ENCODE assay signal across 8 mouse cellular contexts in genomic region chr2:160452239-160452530, GRCm38 (mm10).
DNase-seq lines count a peak whose midpoint lies in the region; ATAC-seq and TF ChIP-seq lines count a peak whose summit lies in the region.

No protein-coding gene starts in this region.

- peak overlapping the region; percentile 47 for H3K4me3 ChIP-seq in kidney, embryonic 16.5 days (ENCODE audit: low read length)
- peak overlapping the region; percentile 32 for H3K4me3 ChIP-seq in embryonic facial prominence, embryonic 14.5 days (ENCODE audit: low read depth, low read length)
- peak overlapping the region; percentile 32; the same call in 1 of the 2 replicates for H3K4me3 ChIP-seq in intestine, embryonic 14.5 days (ENCODE audit: low read depth, low read length)
- H3K4me3 ChIP-seq in myocyte: no peak overlapping the region

- DNase-seq in kidney, adult 8-10 months: no peak
- DNase-seq in embryonic facial prominence, embryonic 14.5 days (ENCODE audit: low spot score): no peak
- DNase-seq in intestine, embryonic 14.5 days (ENCODE audit: low spot score): no peak
- DNase-seq in frontal cortex, postnatal 25 days (ENCODE audit: low spot score in 2 of 2): no peak
- no peak for DNase-seq in adrenal gland, postnatal 25 days

- H3K27me3 ChIP-seq in kidney, embryonic 16.5 days (ENCODE audit: insufficient read depth, low read length): no peaks in the 10 kb centered on the region
- no peaks in the 10 kb centered on the region for H3K27me3 ChIP-seq in embryonic facial prominence, embryonic 14.5 days (replicated peaks; ENCODE audit: control insufficient read depth, insufficient read depth, low read length)
- no peaks in the 10 kb centered on the region for H3K27me3 ChIP-seq in intestine, embryonic 14.5 days (replicated peaks; ENCODE audit: control insufficient read depth, insufficient read depth, low read length)
- no peaks in the 10 kb centered on the region for H3K27me3 ChIP-seq in myocyte (ENCODE audit: control insufficient read depth, insufficient read depth, insufficient read length)

- no peak for TF ChIP-seq POLR2A in myocyte (IDR thresholded peaks at IDR 0.05; ENCODE audit: insufficient read length, low read depth)

- no peak overlapping the region for H3ac ChIP-seq in myocyte (ENCODE audit: control insufficient read depth, insufficient read length)

- 26% methylated on average over 6 of the region's 6 CpGs for WGBS in kidney, embryonic 16.5 days
- 20% methylated on average over 6 of the region's 6 CpGs for WGBS in embryonic facial prominence, embryonic 14.5 days
- 23% methylated on average over 6 of the region's 6 CpGs for WGBS in intestine, embryonic 14.5 days

- no peaks in the 10 kb centered on the region for H3K36me3 ChIP-seq in kidney, embryonic 16.5 days (ENCODE audit: insufficient read depth, low read length)
- no peaks in the 10 kb centered on the region for H3K36me3 ChIP-seq in embryonic facial prominence, embryonic 14.5 days (ENCODE audit: control insufficient read depth, insufficient read depth, low read length)
- H3K36me3 ChIP-seq in intestine, embryonic 14.5 days (ENCODE audit: control insufficient read depth, insufficient read depth, low read length): no peaks in the 10 kb centered on the region
- no peaks in the 10 kb centered on the region for H3K36me3 ChIP-seq in myocyte (ENCODE audit: control insufficient read depth, insufficient read depth)

- H3K79me2 ChIP-seq in myocyte (ENCODE audit: control insufficient read depth, insufficient read depth): no peaks in the 10 kb centered on the region

- H3K4me2 ChIP-seq in kidney, embryonic 16.5 days (replicated peaks; ENCODE audit: low read depth, low read length): peak overlapping the region; percentile 65
- peak overlapping the region; percentile 60 for H3K4me2 ChIP-seq in embryonic facial prominence, embryonic 14.5 days (ENCODE audit: low read depth, low read length)
- peak overlapping the region; percentile 50 for H3K4me2 ChIP-seq in intestine, embryonic 14.5 days (ENCODE audit: low read length)
- H3K4me2 ChIP-seq in myocyte (ENCODE audit: low read depth): peak overlapping the region; percentile 24

- peak overlapping the region; percentile 90 for H3K27ac ChIP-seq in kidney, embryonic 16.5 days (ENCODE audit: low read length)
- peak overlapping the region; percentile 83 for H3K27ac ChIP-seq in embryonic facial prominence, embryonic 14.5 days (replicated peaks; ENCODE audit: low read depth, low read length)
- H3K27ac ChIP-seq in intestine, embryonic 14.5 days (ENCODE audit: low read depth): peak overlapping the region; percentile 74

- ATAC-seq in kidney, embryonic 16.5 days (ENCODE audit: low FRiP score, low TSS enrichment): no peak
- no peak for ATAC-seq in embryonic facial prominence, embryonic 14.5 days (ENCODE audit: low read depth)
- no peak for ATAC-seq in intestine, embryonic 14.5 days (replicated peaks; ENCODE audit: low FRiP score, low TSS enrichment, low read depth)
- ATAC-seq in erythroid progenitor cell, adult 5-6 weeks (replicated peaks; ENCODE audit: low FRiP score, poor library complexity, severe bottlenecking): no peak

- H3K4me1 ChIP-seq in kidney, embryonic 16.5 days (ENCODE audit: insufficient read depth, low read length): peaks cover 21% of the 10 kb centered on the region
- H3K4me1 ChIP-seq in embryonic facial prominence, embryonic 14.5 days (ENCODE audit: control insufficient read depth, insufficient read depth, low read length): peaks cover 16% of the 10 kb centered on the region
- peaks cover 15% of the 10 kb centered on the region for H3K4me1 ChIP-seq in intestine, embryonic 14.5 days (replicated peaks; ENCODE audit: control insufficient read depth, insufficient read depth, low read length)

- no peaks in the 10 kb centered on the region for H3K9me3 ChIP-seq in kidney, embryonic 16.5 days (ENCODE audit: low read length)
- no peaks in the 10 kb centered on the region for H3K9me3 ChIP-seq in embryonic facial prominence, embryonic 14.5 days (ENCODE audit: control insufficient read depth, low read length)
- no peaks in the 10 kb centered on the region for H3K9me3 ChIP-seq in intestine, embryonic 14.5 days (ENCODE audit: control insufficient read depth, low read length)

- H3K9ac ChIP-seq in kidney, embryonic 16.5 days (replicated peaks; ENCODE audit: low read length): peak overlapping the region; percentile 66; the same call in 1 of the 2 replicates
- no peak overlapping the region for H3K9ac ChIP-seq in embryonic facial prominence, embryonic 14.5 days (ENCODE audit: low read depth, low read length)
- H3K9ac ChIP-seq in intestine, embryonic 14.5 days (ENCODE audit: low read length): peak overlapping the region; percentile 33; the same call in 1 of the 2 replicates

TF ChIP-seq in myocyte, 11 proteins besides CTCF, POLR2A, EP300 and RAD21:
- TF ChIP-seq MAX (IDR thresholded peaks at IDR 0.05; ENCODE audit: low read depth) (no peak), TCF12 (IDR thresholded peaks at IDR 0.05; ENCODE audit: insufficient read depth, poor library complexity, severe bottlenecking) (no peak), TCF3 (IDR thresholded peaks at IDR 0.05; ENCODE audit: insufficient read length, low read depth) (no peak), MYOD1 (IDR thresholded peaks at IDR 0.05; ENCODE audit: control insufficient read depth in 1 of 3, insufficient read length in 2 of 3, low read depth in 2 of 3) (no peak), USF1 (IDR thresholded peaks at IDR 0.05; ENCODE audit: low read depth) (no peak), MYOG (IDR thresholded peaks at IDR 0.05; ENCODE audit: control insufficient read depth in 1 of 3, insufficient read depth in 1 of 3, insufficient read length in 2 of 3, low read depth in 2 of 3) (no peak), POLR2AphosphoS2 (IDR thresholded peaks at IDR 0.05; ENCODE audit: insufficient read length, low read depth) (no peak), CEBPB (IDR thresholded peaks at IDR 0.05; ENCODE audit: insufficient read depth, poor library complexity, severe bottlenecking) (no peak), SRF (IDR thresholded peaks at IDR 0.05; ENCODE audit: control insufficient read depth, insufficient read length, low read depth) (no peak), REST (IDR thresholded peaks at IDR 0.05; ENCODE audit: insufficient read depth, insufficient read length) (no peak), E2F4 (IDR thresholded peaks at IDR 0.05; ENCODE audit: insufficient read depth) (no peak)
